Mouse (Mus musculus): ENCODE results near the gene Cerkl. TPM values are rescaled to one million over a fixed set of nuclear protein-coding genes. Genes with fewer than 3 reads are reported as not detected.

Cerkl gene
- polyA plus RNA-seq, 1 experiment from 2014 or later, result 4.5 TPM

GRCm38 (mm10) chr2:79454786-79455446 lies 1.7 kb downstream of the Cerkl start:
- peaks cover 38% of the 10 kb centered on the region for H3K4me1 ChIP-seq
- no peak for DNase-seq (ENCODE audit: low spot score)
- 10% methylated on average over 15 of the region's 15 CpGs for WGBS
- no peaks in the 10 kb centered on the region for H3K9me3 ChIP-seq
- H3K27ac ChIP-seq (replicated peaks), result no peak overlapping the region; the same call in 1 of the 2 replicates
- H3K36me3 ChIP-seq (replicated peaks), result no peaks in the 10 kb centered on the region
- peak overlapping the region; percentile 57 for H3K4me3 ChIP-seq
- peaks cover 94% of the 10 kb centered on the region for H3K27me3 ChIP-seq (replicated peaks; ENCODE audit: low read depth, poor library complexity, severe bottlenecking)

DNA sequence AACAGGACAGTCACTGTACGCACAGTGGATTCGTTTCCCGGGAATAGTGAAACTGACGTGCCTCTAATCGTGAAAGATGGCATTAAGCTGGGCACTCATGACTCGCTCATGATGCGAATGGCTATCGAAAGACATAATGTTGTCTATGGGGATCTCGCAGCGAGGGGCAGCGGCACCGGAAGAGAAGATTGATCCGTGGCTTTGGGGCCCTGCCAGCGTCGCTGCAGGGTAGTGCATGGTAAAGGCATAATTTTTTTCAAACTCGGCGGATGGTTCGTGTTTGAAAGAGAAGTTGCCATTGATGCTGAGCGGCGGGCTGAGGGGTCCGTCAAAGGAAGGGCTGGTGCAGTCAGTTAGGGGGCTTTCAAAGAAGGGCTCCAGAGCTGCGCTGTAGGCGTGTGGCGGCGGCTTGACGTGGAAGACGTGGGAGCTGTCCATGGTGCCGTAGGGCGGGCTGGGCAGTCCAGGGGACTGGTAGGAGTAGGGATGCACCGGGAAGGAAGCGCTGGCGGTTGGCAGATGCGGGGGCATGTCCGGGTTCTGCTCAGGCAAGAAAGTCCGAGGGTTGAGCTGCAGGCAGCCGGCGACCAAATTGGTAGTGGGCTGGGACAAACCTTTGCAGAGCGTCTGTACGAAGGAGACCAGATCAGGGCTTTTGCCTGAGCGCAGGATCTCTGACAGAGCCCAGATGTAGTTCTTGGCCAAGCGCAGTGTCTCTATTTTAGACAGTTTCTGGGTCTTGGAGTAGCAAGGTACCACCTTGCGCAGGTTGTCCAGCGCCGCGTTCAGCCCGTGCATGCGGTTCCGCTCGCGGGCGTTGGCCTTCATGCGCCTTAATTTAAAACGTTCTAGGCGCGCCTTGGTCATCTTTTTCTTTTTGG lies 2.4 kb downstream of the Cerkl start:
- WGBS, result 2% methylated on average over 55 of the region's 55 CpGs
- H3K27me3 ChIP-seq (replicated peaks; ENCODE audit: low read depth, poor library complexity, severe bottlenecking), result peaks cover 86% of the 10 kb centered on the region
- no peaks in the 10 kb centered on the region for H3K9me3 ChIP-seq
- no peaks in the 10 kb centered on the region for H3K36me3 ChIP-seq (replicated peaks)
- DNase-seq (ENCODE audit: low spot score), result peak; percentile 93
- H3K27ac ChIP-seq (replicated peaks), result no peak overlapping the region; the same call in 1 of the 2 replicates
- peak overlapping the region; percentile 57 for H3K4me3 ChIP-seq
- peaks cover 30% of the 10 kb centered on the region for H3K4me1 ChIP-seq

DNA sequence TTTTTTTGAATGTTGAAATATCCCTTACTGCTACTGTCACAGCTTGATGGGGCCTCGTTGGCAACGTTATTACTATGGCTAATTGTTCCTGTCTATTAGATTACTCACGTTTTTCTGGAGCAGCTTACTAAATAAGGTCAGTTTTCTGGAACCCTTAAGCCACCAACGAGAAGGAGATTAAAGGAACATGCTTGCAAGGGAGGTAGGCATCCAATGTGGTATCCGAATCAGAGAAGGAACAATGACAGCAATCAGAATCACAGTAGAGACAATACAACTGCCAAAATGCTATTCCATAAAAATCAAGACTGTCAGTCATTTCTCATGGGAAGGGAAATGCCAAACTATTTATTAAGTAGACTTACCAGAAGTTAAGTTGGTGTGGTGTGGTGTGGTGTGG lies 5.1 kb downstream of the Cerkl start:
- no peak for DNase-seq (ENCODE audit: low spot score)
- H3K4me3 ChIP-seq, result no peak overlapping the region
- H3K27me3 ChIP-seq (replicated peaks; ENCODE audit: low read depth, poor library complexity, severe bottlenecking), result peaks cover 59% of the 10 kb centered on the region
- 52% methylated on average over 5 of the region's 5 CpGs for WGBS
- H3K27ac ChIP-seq (replicated peaks), result no peak overlapping the region
- H3K36me3 ChIP-seq (replicated peaks), result no peaks in the 10 kb centered on the region
- H3K9me3 ChIP-seq, result no peaks in the 10 kb centered on the region
- H3K4me1 ChIP-seq, result peaks cover 15% of the 10 kb centered on the region

DNA sequence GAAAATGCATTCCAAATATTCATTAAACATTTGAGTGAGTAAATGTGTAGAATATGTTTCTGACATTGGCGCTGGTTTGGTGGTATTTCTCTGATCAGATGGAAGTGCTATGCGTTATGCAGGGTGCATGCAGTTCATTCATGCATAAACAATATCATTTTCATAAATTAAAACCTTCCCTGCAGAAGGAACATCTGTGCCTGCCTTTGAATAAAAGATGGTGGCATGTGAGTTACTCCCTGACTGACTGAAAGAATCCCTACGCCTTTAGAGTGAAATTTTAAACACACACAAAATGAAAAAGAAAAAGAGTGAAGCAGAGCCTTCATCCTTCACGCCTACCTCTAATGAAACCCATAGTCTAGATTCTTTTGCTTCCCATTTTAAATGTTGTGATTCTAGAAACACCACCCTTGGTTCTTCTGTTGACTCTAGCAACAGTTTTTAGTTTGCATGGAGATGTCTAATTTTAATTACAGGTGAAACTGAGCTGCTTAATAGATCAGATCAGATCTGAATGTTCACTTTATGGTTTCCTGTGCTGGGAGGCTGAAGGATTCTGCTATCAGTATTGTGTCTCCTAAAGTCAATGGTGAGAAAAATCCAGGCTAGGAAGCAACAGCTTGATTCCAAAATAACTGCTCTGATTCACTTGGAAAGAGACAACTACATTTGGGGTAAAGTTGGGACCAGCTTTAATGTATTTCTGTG lies 5.7 kb downstream of the Cerkl start:
- Histone ChIP-seq H3K27ac (replicated peaks) (no peak overlapping the region), H3K9me3 (no peaks in the 10 kb centered on the region), H3K4me1 (peaks cover 12% of the 10 kb centered on the region), H3K4me3 (no peak overlapping the region), H3K27me3 (replicated peaks; ENCODE audit: low read depth, poor library complexity, severe bottlenecking) (peaks cover 53% of the 10 kb centered on the region), H3K36me3 (replicated peaks) (no peaks in the 10 kb centered on the region)
- 70% methylated on average over 4 of the region's 4 CpGs for WGBS
- no peak for DNase-seq (ENCODE audit: low spot score)

DNA sequence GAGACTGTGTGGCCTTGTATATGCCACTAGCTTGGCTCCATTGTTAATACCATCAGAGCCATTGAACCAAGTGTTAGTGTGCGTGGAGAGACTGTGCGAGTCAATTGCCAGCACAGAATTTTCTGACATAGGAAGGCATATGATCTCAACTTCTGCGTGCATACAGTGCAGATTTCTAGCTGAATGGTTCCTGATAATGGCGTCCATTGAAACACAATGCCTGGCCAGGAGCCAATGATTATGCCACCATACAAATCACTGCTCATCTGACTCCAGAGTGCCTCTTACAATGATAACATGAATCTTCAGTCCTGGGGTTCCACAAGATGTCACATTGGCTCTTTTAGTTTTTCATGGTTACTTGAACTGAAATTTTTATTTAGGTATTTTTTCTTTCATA lies 7.2 kb downstream of the Cerkl start:
- no peak for DNase-seq (ENCODE audit: low spot score)
- peaks cover 38% of the 10 kb centered on the region for H3K27me3 ChIP-seq (replicated peaks; ENCODE audit: low read depth, poor library complexity, severe bottlenecking)
- H3K9me3 ChIP-seq, result no peaks in the 10 kb centered on the region
- 75% methylated on average over 4 of the region's 4 CpGs for WGBS
- H3K27ac ChIP-seq (replicated peaks), result no peak overlapping the region
- H3K36me3 ChIP-seq (replicated peaks), result no peaks in the 10 kb centered on the region
- H3K4me3 ChIP-seq, result no peak overlapping the region
- H3K4me1 ChIP-seq, result peaks cover 7% of the 10 kb centered on the region

GRCm38 (mm10) chr2:79447198-79447597 lies 9.4 kb downstream of the Cerkl start:
- WGBS, result 78% methylated on average over 1 of the region's 1 CpGs
- H3K36me3 ChIP-seq (replicated peaks), result no peaks in the 10 kb centered on the region
- DNase-seq (ENCODE audit: low spot score), result no peak
- no peak overlapping the region for H3K27ac ChIP-seq (replicated peaks)
- no peaks in the 10 kb centered on the region for H3K9me3 ChIP-seq
- peaks cover 16% of the 10 kb centered on the region for H3K27me3 ChIP-seq (replicated peaks; ENCODE audit: low read depth, poor library complexity, severe bottlenecking)
- H3K4me1 ChIP-seq, result no peaks in the 10 kb centered on the region
- no peak overlapping the region for H3K4me3 ChIP-seq

DNA sequence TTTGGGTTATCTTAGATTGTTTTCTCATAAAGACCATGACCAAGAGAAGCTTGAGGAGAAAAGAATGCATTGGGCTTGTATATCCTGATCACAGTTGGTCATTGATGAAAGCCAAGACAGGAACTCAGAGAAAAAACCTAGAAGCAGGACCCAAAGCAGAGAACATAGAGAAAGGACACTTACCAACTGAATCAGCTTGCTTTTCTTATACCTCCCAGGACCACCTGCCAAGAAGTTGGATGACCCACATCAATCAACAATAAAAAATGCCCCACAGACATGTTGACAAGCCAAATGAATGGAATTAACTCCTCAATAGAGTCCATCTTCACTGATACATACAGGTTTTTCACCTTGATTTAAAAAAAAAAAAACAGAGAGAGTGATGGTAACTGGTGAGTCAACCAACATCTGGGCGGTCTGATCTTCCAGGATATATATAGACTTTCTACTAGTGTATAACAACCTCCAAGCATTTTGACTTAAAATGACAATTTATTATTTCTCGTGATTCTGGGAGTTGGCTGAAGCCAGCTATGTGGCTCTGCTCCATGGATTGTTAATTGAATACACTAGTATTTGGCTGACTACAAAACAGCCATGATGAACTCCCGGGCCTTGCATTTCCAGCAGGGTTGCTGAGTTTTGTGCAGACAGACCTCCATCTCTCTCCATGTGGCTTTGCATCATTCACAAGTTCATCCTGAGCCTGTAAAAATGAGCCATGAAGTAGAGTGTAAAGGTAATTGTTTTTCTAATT lies 12.5 kb downstream of the Cerkl start:
- H3K4me3 ChIP-seq, result no peak overlapping the region
- WGBS, result 86% methylated on average over 3 of the region's 3 CpGs
- no peaks in the 10 kb centered on the region for H3K4me1 ChIP-seq
- no peaks in the 10 kb centered on the region for H3K9me3 ChIP-seq
- H3K27ac ChIP-seq (replicated peaks), result no peak overlapping the region
- DNase-seq (ENCODE audit: low spot score), result no peak
- no peaks in the 10 kb centered on the region for H3K36me3 ChIP-seq (replicated peaks)
- no peaks in the 10 kb centered on the region for H3K27me3 ChIP-seq (replicated peaks; ENCODE audit: low read depth, poor library complexity, severe bottlenecking)

- no peak for DNase-seq (ENCODE audit: low spot score)
- Histone ChIP-seq H3K9me3 (no peaks in the 10 kb centered on the region), H3K4me1 (no peaks in the 10 kb centered on the region), H3K27me3 (replicated peaks; ENCODE audit: low read depth, poor library complexity, severe bottlenecking) (no peaks in the 10 kb centered on the region), H3K27ac (replicated peaks) (no peak overlapping the region), H3K4me3 (no peak overlapping the region), H3K36me3 (replicated peaks) (no peaks in the 10 kb centered on the region)
- 97% methylated on average over 2 of the region's 2 CpGs for WGBS
These were observed 13.2 kb downstream of the Cerkl start for GRCm38 (mm10) chr2:79443401-79443800.

DNA sequence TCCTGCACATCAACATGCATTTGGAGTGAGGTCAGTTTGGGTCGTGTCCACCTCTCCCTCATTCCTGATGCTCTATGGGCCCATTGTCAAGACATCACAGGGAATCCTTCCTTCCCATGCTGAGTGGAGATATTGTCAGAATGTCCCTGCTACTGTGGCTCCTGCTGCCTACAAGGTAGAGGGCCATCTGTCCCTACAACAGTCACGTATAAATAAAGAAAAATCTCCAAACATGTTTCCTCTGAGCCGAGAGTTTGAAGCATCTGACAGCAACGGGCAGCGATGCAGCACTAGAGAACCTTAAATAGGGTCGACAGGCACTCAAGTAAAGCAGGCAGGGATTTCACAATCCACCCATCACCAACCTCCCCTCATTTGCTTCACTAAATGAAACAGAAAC lies 13.7 kb downstream of the Cerkl start:
- DNase-seq (ENCODE audit: low spot score), result no peak
- Histone ChIP-seq H3K4me1 (no peaks in the 10 kb centered on the region), H3K27ac (replicated peaks) (no peak overlapping the region), H3K36me3 (replicated peaks) (no peaks in the 10 kb centered on the region), H3K27me3 (replicated peaks; ENCODE audit: low read depth, poor library complexity, severe bottlenecking) (no peaks in the 10 kb centered on the region), H3K4me3 (no peak overlapping the region), H3K9me3 (no peaks in the 10 kb centered on the region)
- 76% methylated on average over 6 of the region's 6 CpGs for WGBS

DNA sequence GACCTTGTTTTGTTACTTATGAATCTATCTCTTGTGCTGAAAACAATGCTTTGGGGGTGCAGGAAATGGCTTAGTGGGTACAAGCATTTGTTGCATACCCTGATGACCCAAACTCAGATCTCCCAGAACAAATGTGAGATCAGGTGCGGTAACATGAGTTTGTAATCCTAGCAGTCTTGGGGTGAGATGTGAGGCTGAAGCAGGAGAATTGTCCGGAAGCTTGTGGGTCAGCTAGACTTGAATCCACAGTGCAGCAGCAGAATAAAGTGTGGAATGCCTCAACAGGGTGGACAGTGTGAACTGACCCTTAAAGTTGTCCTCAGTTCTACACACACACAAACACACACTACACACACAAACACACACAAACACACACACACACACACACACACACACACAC lies 14.4 kb downstream of the Cerkl start:
- 92% methylated on average over 2 of the region's 2 CpGs for WGBS
- Histone ChIP-seq H3K4me3 (no peak overlapping the region), H3K36me3 (replicated peaks) (no peaks in the 10 kb centered on the region), H3K27me3 (replicated peaks; ENCODE audit: low read depth, poor library complexity, severe bottlenecking) (no peaks in the 10 kb centered on the region), H3K27ac (replicated peaks) (no peak overlapping the region), H3K4me1 (no peaks in the 10 kb centered on the region), H3K9me3 (no peaks in the 10 kb centered on the region)
- DNase-seq (ENCODE audit: low spot score), result no peak

GRCm38 (mm10) chr2:79430061-79430460 lies 26.5 kb downstream of the Cerkl start:
- Histone ChIP-seq H3K27ac (replicated peaks) (no peak overlapping the region), H3K36me3 (replicated peaks) (no peaks in the 10 kb centered on the region), H3K27me3 (replicated peaks; ENCODE audit: low read depth, poor library complexity, severe bottlenecking) (peaks cover 45% of the 10 kb centered on the region), H3K9me3 (no peaks in the 10 kb centered on the region), H3K4me3 (no peak overlapping the region), H3K4me1 (peaks cover 25% of the 10 kb centered on the region)
- DNase-seq (ENCODE audit: low spot score), result no peak

DNA sequence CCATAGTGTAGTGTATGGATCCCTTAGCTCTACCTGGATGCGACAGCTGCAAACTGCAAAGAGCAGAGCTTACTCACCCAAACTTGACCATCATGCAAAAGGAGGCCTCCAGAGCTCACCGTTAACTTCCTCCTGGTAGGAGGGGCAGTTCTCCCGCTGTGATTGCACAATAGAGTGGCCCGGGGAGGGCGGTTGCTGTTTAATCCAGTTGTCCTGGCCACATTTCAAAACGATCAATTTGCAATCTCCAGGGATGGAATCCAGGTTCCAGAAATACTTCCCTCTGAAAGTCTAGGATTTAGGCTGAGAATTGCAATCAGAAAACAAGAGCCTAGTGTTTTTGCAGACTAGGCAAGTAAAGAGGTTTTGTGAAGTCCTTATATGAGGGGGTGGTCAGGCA lies 26.9 kb downstream of the Cerkl start:
- DNase-seq (ENCODE audit: low spot score), result peak; percentile 13
- no peaks in the 10 kb centered on the region for H3K9me3 ChIP-seq
- H3K27me3 ChIP-seq (replicated peaks; ENCODE audit: low read depth, poor library complexity, severe bottlenecking), result peaks cover 46% of the 10 kb centered on the region
- 7% methylated on average over 6 of the region's 6 CpGs for WGBS
- no peaks in the 10 kb centered on the region for H3K36me3 ChIP-seq (replicated peaks)
- H3K27ac ChIP-seq (replicated peaks), result no peak overlapping the region
- no peak overlapping the region for H3K4me3 ChIP-seq
- H3K4me1 ChIP-seq, result peaks cover 25% of the 10 kb centered on the region

All from embryonic facial prominence, embryonic 10.5 days (tissue).